Comparison of ENCODE assay signal across 9 mouse cellular contexts in the genomic region with DNA sequence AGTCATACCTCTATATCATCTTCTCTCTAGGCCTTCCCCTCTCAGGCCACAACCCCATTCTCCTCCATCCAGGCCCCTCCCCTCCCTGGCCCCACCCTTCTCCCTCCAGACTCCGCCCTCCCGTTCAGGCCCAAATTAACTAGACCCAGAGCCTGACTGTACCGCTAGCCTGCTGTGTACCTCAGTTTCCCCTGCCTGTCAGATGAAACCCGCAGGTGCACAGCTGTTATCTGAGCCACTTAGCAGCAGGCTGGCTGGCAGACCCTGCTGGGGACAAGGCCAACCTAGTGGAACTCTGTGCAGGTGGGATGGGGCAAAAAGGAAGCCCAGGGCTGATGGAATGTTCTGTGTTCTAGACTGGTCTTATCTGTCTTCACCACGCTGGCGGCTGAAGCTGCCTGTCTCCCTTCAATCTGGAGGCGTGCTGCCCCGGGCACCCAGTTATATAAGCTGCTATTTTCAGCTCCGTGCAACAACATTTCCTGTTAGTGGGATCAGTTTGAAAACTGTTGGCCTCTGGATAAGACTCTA. TPM values are rescaled to one million over a fixed set of nuclear protein-coding genes. Genes with fewer than 3 reads are reported as not detected.
DNase-seq lines count a peak whose midpoint lies in the region; ATAC-seq lines count a peak whose summit lies in the region.
"Had no signal": no experiment of that assay in that cellular context is flagged by ENCODE, and none has a peak within 500 bp of the region (broad histone marks: within the 10 kb centered on the region; RNA-seq: fewer than 3 reads in every experiment).

No protein-coding gene starts in this region.

- no peaks in the 10 kb centered on the region for H3K36me3 ChIP-seq in intestine, embryonic 15.5 days
- H3K36me3 ChIP-seq in forebrain, embryonic 15.5 days, result no peaks in the 10 kb centered on the region
- H3K36me3 ChIP-seq: neural tube, embryonic 13.5 days had no signal

- H3K4me1 ChIP-seq in intestine, embryonic 15.5 days (replicated peaks), result peaks cover 65% of the 10 kb centered on the region
- peaks cover 38% of the 10 kb centered on the region for H3K4me1 ChIP-seq in forebrain, embryonic 15.5 days

- H3K4me2 ChIP-seq in intestine, embryonic 15.5 days (replicated peaks), result peak overlapping the region; percentile 67
- H3K4me2 ChIP-seq in forebrain, embryonic 15.5 days (replicated peaks), result no peak overlapping the region

- H3K9me3 ChIP-seq in intestine, embryonic 15.5 days, result no peaks in the 10 kb centered on the region
- H3K9me3 ChIP-seq in forebrain, embryonic 15.5 days, result no peaks in the 10 kb centered on the region
- H3K9me3 ChIP-seq: neural tube, embryonic 13.5 days had no signal

- DNase-seq in kidney, adult 9 months, result peak; percentile 65
- no peak for DNase-seq in kidney, postnatal 14 days
- peak; percentile 85 for DNase-seq in c-Kit-positive CD71-positive TER-119-negative erythroid progenitor cells, embryonic 14.5 days (ENCODE audit: low read depth)
- no peak for DNase-seq in urinary bladder, adult 2 months (ENCODE audit: low spot score)
- no peak for DNase-seq in cerebellum, adult 8-10 months

- peak; percentile 14; the same call in 1 of the 2 replicates for ATAC-seq in intestine, embryonic 15.5 days
- peak; percentile 47 for ATAC-seq in megakaryocyte progenitor cell, adult 5-6 weeks (replicated peaks; ENCODE audit: poor library complexity)
- ATAC-seq in forebrain, embryonic 15.5 days (replicated peaks), result no peak

- peak overlapping the region; percentile 61 for H3K27ac ChIP-seq in intestine, embryonic 15.5 days
- H3K27ac ChIP-seq in forebrain, embryonic 15.5 days (replicated peaks), result no peak overlapping the region
- H3K27ac ChIP-seq: neural tube, embryonic 13.5 days had no signal

- H3K9ac ChIP-seq in intestine, embryonic 15.5 days, result no peak overlapping the region
- H3K9ac ChIP-seq in forebrain, embryonic 15.5 days (replicated peaks), result no peak overlapping the region
- H3K9ac ChIP-seq: neural tube, embryonic 13.5 days had no signal

- peaks cover 70% of the 10 kb centered on the region for H3K27me3 ChIP-seq in intestine, embryonic 15.5 days (replicated peaks)
- H3K27me3 ChIP-seq in forebrain, embryonic 15.5 days, result peaks cover 92% of the 10 kb centered on the region

- 31% methylated on average over 9 of the region's 9 CpGs for WGBS in intestine, embryonic 15.5 days
- WGBS in forebrain, embryonic 15.5 days, result 40% methylated on average over 9 of the region's 9 CpGs

- no peak overlapping the region for H3K4me3 ChIP-seq in intestine, embryonic 15.5 days (replicated peaks)
- no peak overlapping the region for H3K4me3 ChIP-seq in forebrain, embryonic 15.5 days

RNA-seq across cellular contexts. Expression of a gene that starts 4.0 kb away (rescaled TPM):
- 19.3 and 20.4 TPM in 2 replicates for polyA plus RNA-seq in intestine, embryonic 15.5 days (2015; fragmentation: Nextera tagmentation; extraction: Ambion mirVana)
- total RNA-seq in megakaryocyte progenitor cell, adult 5-6 weeks (2015), result 0.15 and 0.25 TPM in 2 replicates
- 0.20 and 0.46 TPM in 2 replicates for total RNA-seq in megakaryocyte progenitor cell, adult 5-6 weeks (2017)
- 57.9 and 65.7 TPM in 2 replicates for polyA plus RNA-seq in urinary bladder, adult 2 months (2012; rRNA removed)
- polyA plus RNA-seq in forebrain, embryonic 15.5 days (2015; fragmentation: Nextera tagmentation; extraction: Ambion mirVana), result 0.32 and 0.61 TPM in 2 replicates

RNA-seq across cellular contexts. Expression of a gene that starts 12.1 kb away (rescaled TPM):
- 0.32 and 0.63 TPM in 2 replicates for polyA plus RNA-seq in intestine, embryonic 15.5 days (2015; fragmentation: Nextera tagmentation; extraction: Ambion mirVana)
- not detected in 2 replicates for total RNA-seq in megakaryocyte progenitor cell, adult 5-6 weeks (2015)
- total RNA-seq in megakaryocyte progenitor cell, adult 5-6 weeks (2017), result not detected in 2 replicates
- 4.5 and 6.4 TPM in 2 replicates for polyA plus RNA-seq in urinary bladder, adult 2 months (2012; rRNA removed)
- 2.2 and 2.7 TPM in 2 replicates for polyA plus RNA-seq in forebrain, embryonic 15.5 days (2015; fragmentation: Nextera tagmentation; extraction: Ambion mirVana)

RNA-seq across cellular contexts. Expression of a gene that starts 14.4 kb away (rescaled TPM):
- 132 and 159 TPM in 2 replicates for polyA plus RNA-seq in intestine, embryonic 15.5 days (2015; fragmentation: Nextera tagmentation; extraction: Ambion mirVana)
- 2.7 and 3.8 TPM in 2 replicates for total RNA-seq in megakaryocyte progenitor cell, adult 5-6 weeks (2015)
- total RNA-seq in megakaryocyte progenitor cell, adult 5-6 weeks (2017), result 1.2 and 1.5 TPM in 2 replicates
- 7.7 and 18.0 TPM in 2 replicates for polyA plus RNA-seq in urinary bladder, adult 2 months (2012; rRNA removed)
- 2.6 and 2.9 TPM in 2 replicates for polyA plus RNA-seq in forebrain, embryonic 15.5 days (2015; fragmentation: Nextera tagmentation; extraction: Ambion mirVana)

RNA-seq across cellular contexts. Expression of a gene that starts 14.9 kb away (rescaled TPM):
- polyA plus RNA-seq in intestine, embryonic 15.5 days (2015; fragmentation: Nextera tagmentation; extraction: Ambion mirVana), result 8.1 and 8.8 TPM in 2 replicates
- total RNA-seq in megakaryocyte progenitor cell, adult 5-6 weeks (2015), result 5.3 and 7.0 TPM in 2 replicates
- total RNA-seq in megakaryocyte progenitor cell, adult 5-6 weeks (2017), result 0.67 and 1.8 TPM in 2 replicates
- polyA plus RNA-seq in urinary bladder, adult 2 months (2012; rRNA removed), result 9.5 and 9.9 TPM in 2 replicates
- 2.5 and 2.6 TPM in 2 replicates for polyA plus RNA-seq in forebrain, embryonic 15.5 days (2015; fragmentation: Nextera tagmentation; extraction: Ambion mirVana)

RNA-seq across cellular contexts. Expression of a gene that starts 23.9 kb away (rescaled TPM):
- 51.4 and 51.5 TPM in 2 replicates for polyA plus RNA-seq in intestine, embryonic 15.5 days (2015; fragmentation: Nextera tagmentation; extraction: Ambion mirVana)
- 22.9 and 24.2 TPM in 2 replicates for total RNA-seq in megakaryocyte progenitor cell, adult 5-6 weeks (2015)
- total RNA-seq in megakaryocyte progenitor cell, adult 5-6 weeks (2017), result 15.7 and 16.8 TPM in 2 replicates
- 41.8 and 45.6 TPM in 2 replicates for polyA plus RNA-seq in urinary bladder, adult 2 months (2012; rRNA removed)
- 36.9 and 38.1 TPM in 2 replicates for polyA plus RNA-seq in forebrain, embryonic 15.5 days (2015; fragmentation: Nextera tagmentation; extraction: Ambion mirVana)

Comparison
In these comparisons a context has a peak if more than half of its experiments do, and no peak if none do; other contexts are left out.
1. DNase-seq: peak in kidney, adult 9 months (single experiment) and c-Kit-positive CD71-positive TER-119-negative erythroid progenitor cells, embryonic 14.5 days (single experiment); none in kidney, postnatal 14 days (single experiment), urinary bladder, adult 2 months (single experiment) and cerebellum, adult 8-10 months (single experiment).
2. RNA of a gene that starts 4.0 kb away (polyA plus RNA-seq): 57.9 to 65.7 TPM in urinary bladder, adult 2 months and 19.3 to 20.4 TPM in intestine, embryonic 15.5 days; 0.32 to 0.61 TPM in forebrain, embryonic 15.5 days; every median in the first group is over 10 times any median in the second.